ENCODE assay signal across 8 mouse cellular contexts in genomic region chr14:52014761-52015311, GRCm38 (mm10). TPM values are rescaled to one million over a fixed set of nuclear protein-coding genes. Genes with fewer than 3 reads are reported as not detected.
DNase-seq lines count a peak whose midpoint lies in the region; ATAC-seq and TF ChIP-seq lines count a peak whose summit lies in the region.

No protein-coding gene starts in this region.

- H3K4me2 ChIP-seq in forebrain, embryonic 16.5 days (ENCODE audit: low read length) = peak overlapping the region; percentile 73
- H3K4me2 ChIP-seq in hindbrain, postnatal 0 days (ENCODE audit: low read depth, low read length) = peak overlapping the region; percentile 74
- peak overlapping the region; percentile 96 for H3K4me2 ChIP-seq in liver, embryonic 15.5 days
- peak overlapping the region; percentile 51 for H3K4me2 ChIP-seq in neural tube, embryonic 11.5 days (ENCODE audit: low read depth)

- TF ChIP-seq CTCF in left cerebral cortex, adult 2 months (IDR thresholded peaks at IDR 0.05) = no peak; the same call in 1 of the 2 replicates
- TF ChIP-seq CTCF in brain, embryonic 14.5 days (IDR thresholded peaks at IDR 0.05; ENCODE audit: borderline replicate concordance, extremely low read depth, insufficient read depth, insufficient read length) = no peak
- TF ChIP-seq CTCF in hindbrain, postnatal 0 days (IDR thresholded peaks at IDR 0.05; ENCODE audit: low read depth) = no peak

- TF ChIP-seq POLR2A in brain, embryonic 14.5 days (IDR thresholded peaks at IDR 0.05; ENCODE audit: borderline replicate concordance, extremely low read depth, insufficient read depth, insufficient read length, poor library complexity, severe bottlenecking) = peak; percentile 4; the same call in 1 of the 2 replicates

- no peak for DNase-seq in left cerebral cortex, adult 2 months (ENCODE audit: extremely low spot score in 1 of 2, low spot score in 2 of 2)
- DNase-seq in left cerebral cortex, adult 9 months (ENCODE audit: low spot score in 2 of 2) = no peak
- peak; percentile 90 for DNase-seq in brain, embryonic 14.5 days (ENCODE audit: low read depth)
- DNase-seq in hindbrain, postnatal 0 days (ENCODE audit: low spot score) = peak; percentile 78
- peak; percentile 78 for DNase-seq in neural tube, embryonic 11.5 days (ENCODE audit: low spot score)
- no peak for DNase-seq in frontal cortex, adult 2 months (ENCODE audit: extremely low spot score in 1 of 2, low spot score in 1 of 2)

- intact Hi-C loops in left cerebral cortex, adult 2 months (cut with DNase I) = no loop called here

- no peaks in the 10 kb centered on the region for H3K27me3 ChIP-seq in forebrain, embryonic 16.5 days (replicated peaks; ENCODE audit: control insufficient read depth, insufficient read depth, low read length)
- H3K27me3 ChIP-seq in hindbrain, postnatal 0 days (ENCODE audit: insufficient read depth, low read length) = no peaks in the 10 kb centered on the region
- H3K27me3 ChIP-seq in liver, embryonic 15.5 days = no peaks in the 10 kb centered on the region; the same call in 1 of the 2 replicates
- H3K27me3 ChIP-seq in neural tube, embryonic 11.5 days (ENCODE audit: control insufficient read depth, insufficient read depth, low read length) = no peaks in the 10 kb centered on the region

- peak overlapping the region; percentile 59 for H3K4me3 ChIP-seq in left cerebral cortex, adult 2 months
- H3K4me3 ChIP-seq in forebrain, embryonic 16.5 days (replicated peaks; ENCODE audit: low read length) = peak overlapping the region; percentile 60
- peak overlapping the region; percentile 68 for H3K4me3 ChIP-seq in hindbrain, postnatal 0 days (ENCODE audit: low read length)
- peak overlapping the region; percentile 70 for H3K4me3 ChIP-seq in liver, embryonic 15.5 days (replicated peaks)
- peak overlapping the region; percentile 82 for H3K4me3 ChIP-seq in neural tube, embryonic 11.5 days (ENCODE audit: low read depth, low read length)

- no peak; the same call in 1 of the 2 replicates for ATAC-seq in forebrain, embryonic 16.5 days
- ATAC-seq in hindbrain, postnatal 0 days = peak; percentile 31
- ATAC-seq in liver, embryonic 15.5 days (ENCODE audit: insufficient read depth) = no peak
- peak; percentile 20; the same call in 1 of the 2 replicates for ATAC-seq in neural tube, embryonic 11.5 days (ENCODE audit: insufficient read depth, low FRiP score, low TSS enrichment)

- H3K36me3 ChIP-seq in forebrain, embryonic 16.5 days (ENCODE audit: control insufficient read depth, insufficient read depth) = no peaks in the 10 kb centered on the region
- H3K36me3 ChIP-seq in hindbrain, postnatal 0 days (ENCODE audit: insufficient read depth, low read length) = no peaks in the 10 kb centered on the region
- no peaks in the 10 kb centered on the region for H3K36me3 ChIP-seq in liver, embryonic 15.5 days (replicated peaks)
- H3K36me3 ChIP-seq in neural tube, embryonic 11.5 days (ENCODE audit: control insufficient read depth, insufficient read depth, low read length) = no peaks in the 10 kb centered on the region

- H3K27ac ChIP-seq in left cerebral cortex, adult 2 months = peak overlapping the region; percentile 82
- peak overlapping the region; percentile 92 for H3K27ac ChIP-seq in forebrain, embryonic 16.5 days (ENCODE audit: low read length)
- peak overlapping the region; percentile 96 for H3K27ac ChIP-seq in hindbrain, postnatal 0 days
- peak overlapping the region; percentile 71 for H3K27ac ChIP-seq in liver, embryonic 15.5 days (replicated peaks)
- H3K27ac ChIP-seq in neural tube, embryonic 11.5 days (ENCODE audit: low read depth, low read length) = peak overlapping the region; percentile 100

- H3K4me1 ChIP-seq in forebrain, embryonic 16.5 days (replicated peaks; ENCODE audit: control insufficient read depth, insufficient read depth, low read length) = peaks cover 55% of the 10 kb centered on the region
- peaks cover 38% of the 10 kb centered on the region for H3K4me1 ChIP-seq in hindbrain, postnatal 0 days (ENCODE audit: insufficient read depth, low read length)
- peaks cover 61% of the 10 kb centered on the region for H3K4me1 ChIP-seq in liver, embryonic 15.5 days (replicated peaks)
- H3K4me1 ChIP-seq in neural tube, embryonic 11.5 days (ENCODE audit: control insufficient read depth, insufficient read depth, low read length) = peaks cover 53% of the 10 kb centered on the region

- H3K9me3 ChIP-seq in forebrain, embryonic 16.5 days (ENCODE audit: control insufficient read depth, low read length) = no peaks in the 10 kb centered on the region
- H3K9me3 ChIP-seq in hindbrain, postnatal 0 days (ENCODE audit: low read length) = no peaks in the 10 kb centered on the region
- no peaks in the 10 kb centered on the region for H3K9me3 ChIP-seq in liver, embryonic 15.5 days (replicated peaks)
- no peaks in the 10 kb centered on the region for H3K9me3 ChIP-seq in neural tube, embryonic 11.5 days (ENCODE audit: control insufficient read depth, low read length)

- peak overlapping the region; percentile 83 for H3K9ac ChIP-seq in forebrain, embryonic 16.5 days (replicated peaks; ENCODE audit: low read depth, low read length)
- peak overlapping the region; percentile 80 for H3K9ac ChIP-seq in hindbrain, postnatal 0 days (replicated peaks; ENCODE audit: low read length)
- peak overlapping the region; percentile 69 for H3K9ac ChIP-seq in liver, embryonic 15.5 days
- H3K9ac ChIP-seq in neural tube, embryonic 11.5 days (ENCODE audit: low read length) = peak overlapping the region; percentile 97

- under 1% methylated on average over 27 of the region's 28 CpGs for WGBS in forebrain, embryonic 16.5 days
- 2% methylated on average over 16 of the region's 28 CpGs for WGBS in hindbrain, postnatal 0 days
- under 1% methylated on average over 28 of the region's 28 CpGs for WGBS in liver, embryonic 15.5 days (ENCODE audit: insufficient replicate concordance)
- 1% methylated on average over 18 of the region's 28 CpGs for WGBS in neural tube, embryonic 11.5 days

RNA-seq across cellular contexts. Expression of gene Tmem253, which starts 0.6 kb away (rescaled TPM):
- total RNA-seq in left cerebral cortex, adult 2 months (2021) = under 1 TPM in 1 of 2 experiments, not detected in 1; 0.37 TPM
- 1.9 and 3.6 TPM in 2 replicates for polyA plus RNA-seq in brain, embryonic 14.5 days (2012; rRNA removed)
- 0.67 and 0.81 TPM in 2 replicates for polyA plus RNA-seq in forebrain, embryonic 16.5 days (2015; fragmentation: Nextera tagmentation; extraction: Ambion mirVana)
- total RNA-seq in hindbrain, postnatal 0 days (2014; rRNA removed) = not detected in 2 replicates
- polyA plus RNA-seq in hindbrain, postnatal 0 days (2015; fragmentation: Nextera tagmentation; extraction: Ambion mirVana) = 0.51 and 0.53 TPM in 2 replicates
- polyA plus RNA-seq in liver, embryonic 15.5 days (2015; fragmentation: Nextera tagmentation; extraction: Ambion mirVana) = 0.14 and 0.23 TPM in 2 replicates
- polyA plus RNA-seq in neural tube, embryonic 11.5 days (2014; fragmentation: Nextera tagmentation; extraction: Ambion mirVana) = 0.61 and 1.6 TPM in 2 replicates
- polyA plus RNA-seq in frontal cortex, adult 2 months (2012; rRNA removed) = 0.60 and 0.90 TPM in 2 replicates

RNA-seq across cellular contexts. Expression of gene Zfp219, which starts 5.7 kb away (rescaled TPM):
- 10 to 100 TPM; 36.4 to 41.4 TPM for total RNA-seq in left cerebral cortex, adult 2 months (2021)
- polyA plus RNA-seq in brain, embryonic 14.5 days (2012; rRNA removed) = 177 and 242 TPM in 2 replicates
- 28.6 and 32.2 TPM in 2 replicates for polyA plus RNA-seq in forebrain, embryonic 16.5 days (2015; fragmentation: Nextera tagmentation; extraction: Ambion mirVana)
- total RNA-seq in hindbrain, postnatal 0 days (2014; rRNA removed) = 91.7 and 98.7 TPM in 2 replicates
- 25.8 and 31.0 TPM in 2 replicates for polyA plus RNA-seq in hindbrain, postnatal 0 days (2015; fragmentation: Nextera tagmentation; extraction: Ambion mirVana)
- 9.0 and 10.9 TPM in 2 replicates for polyA plus RNA-seq in liver, embryonic 15.5 days (2015; fragmentation: Nextera tagmentation; extraction: Ambion mirVana)
- 70.6 and 83.3 TPM in 2 replicates for polyA plus RNA-seq in neural tube, embryonic 11.5 days (2014; fragmentation: Nextera tagmentation; extraction: Ambion mirVana)
- polyA plus RNA-seq in frontal cortex, adult 2 months (2012; rRNA removed) = 73.4 and 77.7 TPM in 2 replicates

RNA-seq across cellular contexts. Expression of gene Olfr221, which starts 27.4 kb away (rescaled TPM):
- not detected for total RNA-seq in left cerebral cortex, adult 2 months (2021)
- polyA plus RNA-seq in brain, embryonic 14.5 days (2012; rRNA removed) = not detected in 2 replicates
- polyA plus RNA-seq in forebrain, embryonic 16.5 days (2015; fragmentation: Nextera tagmentation; extraction: Ambion mirVana) = not detected in 2 replicates
- total RNA-seq in hindbrain, postnatal 0 days (2014; rRNA removed) = not detected in 2 replicates
- polyA plus RNA-seq in hindbrain, postnatal 0 days (2015; fragmentation: Nextera tagmentation; extraction: Ambion mirVana) = not detected in 2 replicates
- not detected in 2 replicates for polyA plus RNA-seq in liver, embryonic 15.5 days (2015; fragmentation: Nextera tagmentation; extraction: Ambion mirVana)
- not detected in 2 replicates for polyA plus RNA-seq in neural tube, embryonic 11.5 days (2014; fragmentation: Nextera tagmentation; extraction: Ambion mirVana)
- 0.08 and 0.15 TPM in 2 replicates for polyA plus RNA-seq in frontal cortex, adult 2 months (2012; rRNA removed)

RNA-seq across cellular contexts. Expression of gene Arhgef40, which starts 30.3 kb away (rescaled TPM):
- total RNA-seq in left cerebral cortex, adult 2 months (2021) = 10 to 100 TPM; 28.8 to 31.1 TPM
- 100 and 106 TPM in 2 replicates for polyA plus RNA-seq in brain, embryonic 14.5 days (2012; rRNA removed)
- polyA plus RNA-seq in forebrain, embryonic 16.5 days (2015; fragmentation: Nextera tagmentation; extraction: Ambion mirVana) = 58.5 and 70.4 TPM in 2 replicates
- total RNA-seq in hindbrain, postnatal 0 days (2014; rRNA removed) = 113 and 124 TPM in 2 replicates
- 56.4 and 61.8 TPM in 2 replicates for polyA plus RNA-seq in hindbrain, postnatal 0 days (2015; fragmentation: Nextera tagmentation; extraction: Ambion mirVana)
- polyA plus RNA-seq in liver, embryonic 15.5 days (2015; fragmentation: Nextera tagmentation; extraction: Ambion mirVana) = 14.0 and 16.3 TPM in 2 replicates
- 76.7 and 77.2 TPM in 2 replicates for polyA plus RNA-seq in neural tube, embryonic 11.5 days (2014; fragmentation: Nextera tagmentation; extraction: Ambion mirVana)
- 39.7 and 44.0 TPM in 2 replicates for polyA plus RNA-seq in frontal cortex, adult 2 months (2012; rRNA removed)

Comparison
In these comparisons a context has a peak if more than half of its experiments do, and no peak if none do; other contexts are left out.
1. DNase-seq: peak in brain, embryonic 14.5 days (single experiment), hindbrain, postnatal 0 days (single experiment) and neural tube, embryonic 11.5 days (single experiment); none in left cerebral cortex, adult 2 months (0 of 2), left cerebral cortex, adult 9 months (0 of 2) and frontal cortex, adult 2 months (0 of 2).
2. ATAC-seq: peak in hindbrain, postnatal 0 days (single experiment) and neural tube, embryonic 11.5 days (single experiment); none in forebrain, embryonic 16.5 days (single experiment) and liver, embryonic 15.5 days (single experiment).
3. Peak in every context shown above with its lines, with median percentiles within 50 percentile points of each other: H3K27ac ChIP-seq, H3K4me3 ChIP-seq, H3K4me2 ChIP-seq and H3K9ac ChIP-seq.